Mouse (Mus musculus): ENCODE results near the gene Slc36a4. TPM values are rescaled to one million over a fixed set of nuclear protein-coding genes. Genes with fewer than 3 reads are reported as not detected.

The Slc36a4 gene
- 10 to 100 TPM; 11.9 to 12.3 TPM for total RNA-seq (2021)
- long read RNA-seq, experiment 1, full-length matches to known transcripts, result 2 of 5 reads
- long read RNA-seq, experiment 1, partial matches to known transcripts, result 1 of 5 reads
- long read RNA-seq, experiment 1, other reads (novel, unspliced or antisense), result 2 of 5 reads
- long read RNA-seq, experiment 2, full-length matches to known transcripts, result 4 of 7 reads
- long read RNA-seq, experiment 2, partial matches to known transcripts, result 0 of 7 reads
- long read RNA-seq, experiment 2, other reads (novel, unspliced or antisense), result 3 of 7 reads

GRCm38 (mm10) chr9:15709599-15710381 is at the start of gene Slc36a4:
Slc36a4 (plus strand) TSS chr9:15709738.
- intact Hi-C loops (cut with DNase I), result no loop called here
- peak; percentile 83 to 86 for DNase-seq

GRCm38 (mm10) chr9:15664606-15665005 is 44.9 kb upstream of the Slc36a4 start:
- DNase-seq, result no peak
- intact Hi-C loops (cut with DNase I), result no loop called here

GRCm38 (mm10) chr9:15669452-15669851 is 40.1 kb upstream of the Slc36a4 start:
- intact Hi-C loops (cut with DNase I), result no loop called here
- DNase-seq, result no peak

- DNase-seq, result no peak
- intact Hi-C loops (cut with DNase I), result no loop called here
Measured at GRCm38 (mm10) chr9:15670002-15670527, 39.5 kb upstream of the Slc36a4 start.

GRCm38 (mm10) chr9:15672251-15672650 is 37.3 kb upstream of the Slc36a4 start:
- intact Hi-C loops (cut with DNase I), result no loop called here
- DNase-seq, result no peak

GRCm38 (mm10) chr9:15681855-15682466 is 27.6 kb upstream of the Slc36a4 start:
- peak; percentile 74 to 81 for DNase-seq
- intact Hi-C loops (cut with DNase I), result loop anchor here (1.0 to 2.0 kb wide), 3 partner anchors 189 to 315 kb away; partner anchors contain the start of gene Smco4

- intact Hi-C loops (cut with DNase I), result loop anchor here (1.0 kb wide), 1 partner anchor 195 kb away; no protein-coding TSS in a partner anchor
Measured at GRCm38 (mm10) chr9:15685215-15685614, 24.3 kb upstream of the Slc36a4 start.

GRCm38 (mm10) chr9:15687358-15687757 is 22.2 kb upstream of the Slc36a4 start:
- intact Hi-C loops (cut with DNase I), result no loop called here
- DNase-seq, result no peak

More at GRCm38 (mm10) chr9:15685215-15685614, 24.3 kb upstream of the Slc36a4 start:
- DNase-seq, result peak; percentile 69 to 84

GRCm38 (mm10) chr9:15693847-15694246 is 15.7 kb upstream of the Slc36a4 start:
- no peak for DNase-seq
- intact Hi-C loops (cut with DNase I), result no loop called here

GRCm38 (mm10) chr9:15694989-15695388 is 14.5 kb upstream of the Slc36a4 start:
- intact Hi-C loops (cut with DNase I), result no loop called here
- DNase-seq, result no peak

- intact Hi-C loops (cut with DNase I), result no loop called here
- DNase-seq, result no peak
Measured at GRCm38 (mm10) chr9:15705706-15706105, 3.8 kb upstream of the Slc36a4 start.

- intact Hi-C loops (cut with DNase I), result no loop called here
- no peak for DNase-seq
Measured at GRCm38 (mm10) chr9:15708979-15709598, 449 bp upstream of the Slc36a4 start.

- intact Hi-C loops (cut with DNase I), result no loop called here
- no peak for DNase-seq
Measured at GRCm38 (mm10) chr9:15710821-15711565, 1.5 kb downstream of the Slc36a4 start.

- intact Hi-C loops (cut with DNase I), result no loop called here
- DNase-seq, result no peak
Measured at GRCm38 (mm10) chr9:15711676-15712075, 2.1 kb downstream of the Slc36a4 start.

GRCm38 (mm10) chr9:15714792-15715191 is 5.3 kb downstream of the Slc36a4 start:
- intact Hi-C loops (cut with DNase I), result no loop called here
- DNase-seq, result no peak

- intact Hi-C loops (cut with DNase I), result no loop called here
- DNase-seq, result no peak
Measured at GRCm38 (mm10) chr9:15715193-15715989, 5.9 kb downstream of the Slc36a4 start.

GRCm38 (mm10) chr9:15717363-15717762 is 7.8 kb downstream of the Slc36a4 start:
- intact Hi-C loops (cut with DNase I), result no loop called here
- DNase-seq, result no peak

GRCm38 (mm10) chr9:15718295-15718694 is 8.8 kb downstream of the Slc36a4 start:
- no peak for DNase-seq
- intact Hi-C loops (cut with DNase I), result no loop called here

GRCm38 (mm10) chr9:15719594-15719993 is 10.1 kb downstream of the Slc36a4 start:
- no peak for DNase-seq
- intact Hi-C loops (cut with DNase I), result no loop called here

Data from heart, postnatal 14 days (tissue).